Mouse (Mus musculus) frontal cortex, adult (tissue): ENCODE data around the gene Rims4.

Experiments
- ATAC-seq: cut with Nextera tagmentation; 2 replicates; pipeline ENCODE4 v1.9.2; 2017; ENCODE audit warnings: mild to moderate bottlenecking, moderate library complexity, mixed read lengths; ENCODE audit not compliant: low TSS enrichment

The Rims4 gene

DNA sequence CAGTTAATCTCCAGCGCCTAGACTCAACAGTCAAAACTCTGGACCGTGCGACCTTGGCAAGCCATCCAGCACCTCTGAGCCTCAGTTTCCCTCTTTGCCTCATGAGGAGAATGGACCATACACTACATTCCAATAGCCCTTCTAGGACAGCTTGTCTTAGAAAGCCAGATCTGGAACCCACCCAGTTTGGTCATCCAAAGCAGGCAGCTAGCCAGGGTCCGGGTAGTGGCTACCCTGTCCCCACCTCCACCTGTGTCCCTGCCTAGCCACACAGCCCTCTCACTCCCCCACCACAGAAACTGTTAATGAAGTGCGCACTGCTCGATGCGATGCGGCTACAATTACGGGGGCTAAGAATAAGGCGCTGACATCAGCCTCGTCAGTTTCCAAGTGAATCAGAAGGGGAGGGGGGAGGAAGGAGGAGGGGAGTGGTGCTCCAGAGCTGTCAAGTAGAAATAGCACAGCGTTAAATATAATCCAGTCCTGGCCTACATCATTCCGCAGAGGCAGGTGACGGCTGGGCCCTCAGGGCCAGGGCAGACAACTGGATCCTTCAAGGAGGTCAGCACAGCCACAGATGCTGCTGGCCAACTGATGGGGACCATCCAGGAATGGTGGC lies 6.5 kb downstream of the Rims4 start:
- peak; percentile 32 for ATAC-seq

DNA sequence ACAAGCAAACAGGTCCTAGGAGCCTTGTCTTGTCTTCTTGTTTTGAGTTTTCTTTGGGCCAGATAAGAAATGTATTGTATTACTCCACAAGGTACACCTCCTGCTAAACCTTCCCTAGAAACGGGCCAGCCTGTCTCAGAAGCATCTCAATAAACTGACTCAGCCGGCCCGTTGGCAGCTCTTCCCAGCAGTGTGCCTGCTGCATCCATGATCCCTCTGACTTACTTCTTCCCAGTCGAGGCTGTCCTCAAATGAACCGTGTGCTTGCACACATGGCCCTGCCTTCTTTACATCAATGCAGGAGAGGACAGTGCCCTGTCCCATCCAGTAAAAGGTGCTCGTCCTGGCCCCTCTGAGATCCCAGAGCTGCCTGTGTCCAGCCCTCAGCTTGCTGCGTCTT lies 8.9 kb downstream of the Rims4 start:
- ATAC-seq = no peak

DNA sequence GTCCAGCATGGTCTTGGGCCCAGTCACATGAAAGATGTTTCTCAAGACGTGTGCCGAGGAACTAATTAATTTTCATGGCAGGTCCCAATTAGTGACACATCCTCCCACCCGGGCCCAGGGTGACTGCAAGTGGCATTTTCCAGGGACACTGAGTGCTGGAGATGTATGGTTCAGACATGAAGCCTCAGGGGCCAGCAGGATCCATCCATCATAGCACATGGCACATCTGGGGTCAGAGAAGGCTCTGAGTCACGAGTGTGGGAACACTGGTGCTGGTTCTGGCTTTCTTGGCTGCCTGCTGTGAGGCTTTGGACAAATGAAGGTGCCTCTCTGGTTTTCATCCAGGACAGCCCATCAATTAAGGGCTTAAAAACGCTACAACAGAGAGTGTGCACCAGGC lies 11.4 kb downstream of the Rims4 start:
- ATAC-seq = no peak

DNA sequence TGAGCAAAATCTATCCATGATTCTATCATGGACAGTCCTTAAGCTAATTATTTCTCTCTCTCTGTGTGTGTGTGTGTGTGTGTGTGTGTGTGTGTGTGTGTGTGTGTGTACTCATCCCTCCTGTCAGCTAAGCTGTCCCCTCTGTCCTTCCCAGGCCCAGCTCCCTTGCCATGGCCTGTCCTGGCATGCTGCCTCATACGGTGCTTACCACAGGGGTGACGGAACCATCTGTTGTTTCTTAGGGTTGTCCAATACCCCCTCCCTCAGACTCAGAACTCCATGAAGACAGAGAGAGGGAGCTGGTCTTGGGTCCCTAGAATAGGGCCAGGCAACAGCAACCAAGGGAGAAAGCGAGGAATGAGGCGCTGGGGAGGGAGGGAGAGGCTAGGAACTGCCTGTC lies 14.2 kb downstream of the Rims4 start:
- ATAC-seq = no peak

DNA sequence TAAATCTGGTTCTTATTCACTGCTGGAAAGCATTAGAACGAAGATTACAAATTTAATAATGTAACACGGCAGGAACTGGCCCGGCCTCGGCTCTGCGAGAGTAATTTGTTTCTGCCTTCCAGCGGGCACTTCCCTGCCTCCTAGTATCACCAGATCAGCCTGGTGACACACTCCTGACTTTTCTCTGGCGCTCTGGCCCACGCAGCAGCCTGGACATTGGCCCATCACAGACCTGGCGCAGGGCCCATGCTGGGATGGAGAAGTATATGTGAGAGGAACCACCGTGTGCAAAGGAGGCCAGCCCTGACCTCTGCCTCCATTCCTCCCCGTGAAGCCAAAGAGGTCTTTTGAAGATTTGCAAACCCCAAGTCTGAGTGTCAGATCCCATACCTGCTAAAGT lies 15.0 kb downstream of the Rims4 start:
- no peak for ATAC-seq

DNA sequence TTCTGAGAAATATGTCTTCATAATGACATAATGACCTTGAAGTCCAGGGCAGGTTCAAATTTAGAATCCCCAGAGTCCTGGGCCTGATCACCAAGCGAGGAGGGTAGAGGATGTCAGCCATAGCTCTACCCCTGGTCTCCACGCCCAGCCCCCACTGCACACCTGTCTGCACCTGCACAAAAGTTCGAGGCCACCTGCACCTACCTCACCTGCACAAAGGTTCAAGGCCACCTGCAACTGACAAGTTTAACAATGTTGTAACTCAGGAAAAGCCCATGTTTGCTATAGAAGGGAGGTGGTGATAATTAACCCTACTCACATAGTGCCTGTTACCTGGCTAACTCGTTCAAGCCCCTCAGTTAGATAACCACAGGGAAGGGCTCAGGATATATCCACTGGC lies 16.0 kb downstream of the Rims4 start:
- no peak for ATAC-seq

DNA sequence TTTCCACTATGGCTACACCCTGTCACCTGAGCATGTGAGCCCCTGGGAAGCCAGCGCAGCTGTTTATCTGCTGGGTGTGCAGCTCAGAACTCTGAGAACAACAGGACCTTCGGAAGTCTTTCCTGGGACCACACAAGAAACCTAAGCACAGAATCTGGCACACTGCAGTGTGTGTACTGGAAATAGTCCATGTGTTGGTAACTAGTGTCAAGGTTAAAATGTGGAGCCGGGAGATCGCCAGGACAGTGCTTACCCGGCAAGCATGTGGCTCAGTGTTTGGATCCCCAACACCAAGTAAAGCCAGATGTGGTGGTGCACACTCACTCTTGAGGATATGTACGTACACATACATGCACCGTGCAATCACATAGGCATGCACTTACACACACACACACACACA lies 17.4 kb downstream of the Rims4 start:
- no peak for ATAC-seq

DNA sequence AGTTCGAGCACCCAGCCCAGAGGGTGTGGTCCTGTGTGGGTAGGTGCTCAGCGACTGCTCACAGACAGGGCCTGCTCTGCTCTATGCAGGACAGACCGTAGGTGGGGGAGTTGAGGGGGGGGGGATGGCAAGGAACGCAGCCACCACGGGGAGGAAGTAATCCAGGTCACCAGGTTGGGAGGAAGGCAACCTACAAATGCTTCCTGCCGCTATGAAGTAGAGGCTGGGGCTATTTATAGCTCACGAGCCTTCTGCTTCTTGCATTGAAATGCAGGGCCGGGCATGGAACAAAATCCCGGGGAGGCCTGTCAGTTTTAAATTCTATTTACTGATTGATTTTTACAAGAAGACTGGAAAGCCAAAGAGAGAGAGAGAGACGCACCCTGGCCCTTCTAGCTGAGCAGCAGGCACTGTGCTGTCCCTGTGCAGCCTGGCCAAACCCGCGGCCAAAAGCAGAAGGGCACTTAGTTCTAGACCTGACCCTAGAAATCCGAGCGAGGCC lies 18.5 kb downstream of the Rims4 start:
- peak; percentile 47; the same call in 1 of the 2 replicates for ATAC-seq

DNA sequence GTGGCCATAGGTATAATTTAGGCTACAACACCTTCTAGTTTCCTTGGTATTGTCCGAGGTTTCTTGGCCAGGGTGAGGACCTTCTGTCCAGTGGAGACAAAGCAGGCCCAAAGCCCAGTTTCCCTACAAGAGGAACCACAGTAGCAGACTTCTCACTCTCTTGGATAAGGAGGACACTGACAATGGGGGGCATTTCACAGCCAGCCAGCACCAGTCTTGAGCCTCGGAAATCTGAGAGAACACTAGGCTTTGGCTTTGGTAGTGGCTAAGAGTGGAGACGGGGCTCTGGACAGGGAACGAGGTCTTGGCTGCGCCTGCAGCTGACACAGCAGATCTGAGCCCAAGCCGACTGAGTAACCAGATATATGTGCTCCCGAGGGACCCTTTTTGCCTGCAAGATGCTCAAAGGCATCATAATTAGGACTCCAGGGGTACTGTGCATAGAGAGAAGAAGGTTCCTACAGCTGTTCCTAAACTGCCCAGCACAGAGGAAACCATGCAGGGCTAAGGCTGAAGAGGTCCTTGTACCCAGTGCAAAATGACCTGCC lies 20.4 kb downstream of the Rims4 start:
- ATAC-seq = no peak

DNA sequence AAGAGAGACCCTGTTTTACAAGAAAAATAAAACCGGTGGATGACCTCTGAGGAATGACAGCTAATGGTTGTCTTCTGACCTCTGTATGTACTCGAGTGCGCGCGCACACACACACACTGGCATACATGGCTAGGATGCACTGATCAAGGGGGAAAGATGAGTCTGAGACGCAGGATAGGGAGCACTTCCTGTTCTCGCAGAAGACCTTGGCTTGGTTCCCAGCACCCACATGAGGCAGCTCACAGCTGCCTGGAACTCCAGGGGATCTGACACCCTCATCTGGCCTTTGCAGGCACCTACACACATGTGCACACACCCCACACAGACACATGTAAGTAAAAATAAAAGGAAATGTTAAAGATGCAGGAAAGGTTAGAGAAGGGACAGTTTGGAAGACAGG lies 21.5 kb downstream of the Rims4 start:
- no peak for ATAC-seq

DNA sequence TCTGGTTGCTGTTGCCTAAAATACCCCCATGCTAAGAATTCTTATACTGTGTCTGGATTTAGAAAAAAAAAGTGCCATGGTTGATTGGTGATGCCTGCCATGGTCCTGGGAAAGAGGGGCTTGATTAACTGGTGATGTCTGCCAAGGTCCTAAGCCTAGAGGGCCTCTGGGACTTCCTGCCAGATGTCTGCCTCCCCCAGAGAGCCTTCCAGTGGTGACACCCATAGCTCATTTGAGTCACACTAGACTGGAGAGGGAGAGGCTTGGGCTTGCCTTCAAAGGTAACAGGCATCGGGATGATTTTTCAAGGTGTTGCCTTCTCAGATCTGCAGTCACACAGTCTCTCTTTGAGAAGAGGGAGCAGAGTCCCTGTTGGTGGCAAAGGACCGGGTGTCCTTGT lies 23.3 kb downstream of the Rims4 start:
- ATAC-seq = no peak

DNA sequence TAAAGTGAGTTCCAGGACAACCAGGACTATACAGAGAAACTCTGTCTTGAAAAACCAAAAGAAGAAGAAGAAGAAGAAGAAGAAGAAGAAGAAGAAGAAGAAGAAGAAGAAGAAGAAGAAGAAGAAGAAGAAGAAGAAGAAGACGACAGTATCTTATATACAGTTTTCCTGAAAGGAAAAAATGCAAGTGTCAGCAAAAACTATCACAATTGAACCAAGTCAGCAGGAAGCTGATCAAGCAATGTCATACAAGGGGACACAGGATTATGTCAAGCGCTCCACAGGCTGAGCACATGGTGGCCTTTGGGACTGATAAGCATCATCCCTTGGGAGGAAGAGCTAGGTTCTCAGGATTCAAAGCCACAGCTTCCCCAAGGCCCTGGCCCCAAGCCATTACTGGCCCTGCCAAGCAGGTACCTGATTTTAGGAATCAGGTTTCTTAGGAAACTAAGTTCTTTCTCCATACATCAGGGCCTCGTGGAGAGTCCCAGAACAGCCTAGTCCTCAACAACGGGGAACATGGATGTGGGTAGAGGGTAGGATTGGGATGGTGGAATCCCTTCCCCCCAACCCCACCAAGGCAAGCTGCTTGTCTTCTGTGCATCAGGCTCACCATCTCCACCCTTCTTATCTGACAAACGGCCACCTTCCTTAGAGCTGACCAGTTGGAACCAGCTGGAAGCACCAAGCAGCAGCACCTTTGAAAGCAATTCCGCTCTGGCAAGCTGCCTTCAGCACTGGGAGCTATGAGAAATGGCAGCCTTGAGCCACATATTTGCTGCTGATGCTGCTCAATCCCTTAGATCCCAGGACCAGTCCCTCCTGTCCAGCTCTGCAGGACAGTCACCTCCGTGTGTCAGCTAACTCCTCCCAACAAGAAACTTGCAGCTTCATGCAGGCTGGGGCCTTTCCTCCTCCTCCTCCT lies 24.8 kb downstream of the Rims4 start:
- no peak for ATAC-seq

DNA sequence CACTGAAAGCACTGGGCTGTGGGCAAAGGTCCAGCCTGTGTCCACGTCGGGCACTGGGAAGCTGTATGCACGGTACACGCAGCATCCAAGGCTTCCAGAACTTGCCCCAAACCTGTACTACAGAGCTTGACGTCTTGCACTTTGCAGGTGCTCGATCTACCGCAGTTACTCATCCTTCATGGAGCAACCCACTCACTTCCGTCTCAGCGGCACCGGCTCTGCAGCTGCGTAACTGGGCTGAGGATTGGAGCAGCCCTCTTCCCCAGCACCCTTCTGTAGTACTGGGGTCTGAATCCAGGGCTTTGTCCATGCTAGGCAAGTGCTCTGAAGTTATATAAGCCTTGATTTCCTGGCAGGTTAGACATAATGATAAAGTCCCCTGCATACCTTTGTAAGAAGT lies 27.2 kb downstream of the Rims4 start:
- ATAC-seq = peak; percentile 48

DNA sequence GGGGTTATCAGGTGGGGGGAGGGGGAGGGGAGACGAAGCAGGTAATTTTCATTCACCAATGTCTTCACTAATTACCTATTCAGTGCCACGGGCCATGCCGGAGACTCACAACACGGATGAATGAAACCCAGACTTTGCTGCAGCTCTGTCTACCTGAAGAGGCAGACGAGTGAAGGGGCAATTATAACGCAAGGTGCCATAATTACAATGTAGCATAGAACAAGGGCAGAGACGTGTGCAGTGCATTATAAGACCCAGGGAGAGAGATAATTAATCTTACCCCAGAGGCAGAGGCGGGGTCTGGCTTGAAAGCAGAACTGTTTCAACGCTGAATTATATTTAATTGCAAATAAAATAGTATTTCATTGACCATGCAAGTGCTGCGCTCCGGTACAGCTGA lies 27.9 kb downstream of the Rims4 start:
- no peak for ATAC-seq

DNA sequence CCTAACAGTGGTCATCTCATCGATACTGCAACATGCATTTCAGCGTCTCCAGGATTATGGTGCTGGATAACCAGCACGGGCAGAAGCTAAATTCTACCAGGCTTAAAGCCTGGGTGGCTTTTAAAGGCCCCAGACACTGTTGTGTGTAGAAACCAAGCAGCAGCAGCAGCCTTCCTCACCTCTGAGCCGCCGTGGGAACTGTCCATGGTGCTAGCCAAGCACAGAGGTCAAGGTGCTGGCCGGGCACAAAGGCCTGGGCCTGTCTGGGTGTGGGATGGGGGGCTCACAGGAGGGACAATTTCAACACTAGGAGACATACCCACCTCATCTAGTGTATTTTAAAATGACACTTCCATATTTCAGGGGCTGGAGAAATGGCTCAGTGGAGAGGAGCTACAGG lies 29.1 kb downstream of the Rims4 start:
- ATAC-seq = no peak

DNA sequence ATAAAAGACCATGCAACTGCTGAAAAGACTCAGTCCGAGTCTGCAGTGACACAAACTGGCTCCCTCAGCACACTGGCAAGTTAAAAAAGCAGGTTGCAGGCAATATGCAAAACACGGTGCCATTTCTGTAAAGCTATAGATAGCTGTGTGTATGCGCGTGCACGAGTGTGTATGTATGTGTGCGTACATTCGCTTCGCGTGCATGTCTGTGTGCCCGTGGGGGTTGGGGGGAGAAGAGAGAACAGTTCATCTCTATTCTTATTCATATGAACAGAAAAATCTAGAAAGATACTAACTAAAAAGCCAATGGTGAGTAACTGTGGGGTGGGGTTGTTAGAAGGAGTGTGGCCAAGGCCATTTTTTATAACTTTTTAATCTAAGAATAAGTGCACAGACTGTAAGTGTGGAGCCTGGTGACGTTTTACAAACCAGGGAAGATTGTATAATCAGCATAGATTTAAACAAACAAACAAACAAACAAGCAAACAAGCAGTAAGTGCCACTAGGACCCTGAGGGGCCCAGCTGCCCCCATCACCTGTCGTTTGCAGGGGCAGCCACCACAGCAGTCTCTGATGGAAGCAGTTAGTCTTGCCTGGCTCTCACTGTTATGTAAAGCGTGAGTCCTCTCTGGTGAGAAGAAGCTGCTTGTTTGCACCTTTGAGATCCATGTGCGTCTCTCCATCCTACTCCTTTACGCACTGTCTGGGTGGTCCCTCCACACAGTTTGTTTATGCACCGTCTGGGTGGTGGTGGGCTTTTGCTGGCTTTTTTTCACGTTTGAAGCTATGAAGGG lies 35.4 kb downstream of the Rims4 start:
- peak; percentile 68 for ATAC-seq

DNA sequence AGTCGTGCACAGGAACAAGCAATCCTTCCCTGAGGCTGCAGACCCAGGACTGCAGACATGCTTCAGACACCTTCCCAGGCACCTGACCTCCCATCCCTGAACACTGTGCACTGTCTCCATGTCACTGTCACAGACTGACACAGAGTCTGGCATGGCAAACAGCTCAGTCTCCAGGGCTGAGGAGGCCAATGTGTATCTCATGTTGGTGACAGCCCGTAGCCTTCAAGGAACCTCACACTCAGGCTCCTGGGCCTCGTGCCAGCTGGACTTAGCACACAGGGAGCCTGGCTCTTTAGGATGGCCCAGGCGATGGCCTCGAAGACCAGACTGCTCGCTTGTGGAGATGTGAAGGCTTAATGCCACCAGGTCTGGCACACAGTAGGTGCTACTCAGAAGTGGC lies 37.6 kb downstream of the Rims4 start:
- ATAC-seq = no peak

DNA sequence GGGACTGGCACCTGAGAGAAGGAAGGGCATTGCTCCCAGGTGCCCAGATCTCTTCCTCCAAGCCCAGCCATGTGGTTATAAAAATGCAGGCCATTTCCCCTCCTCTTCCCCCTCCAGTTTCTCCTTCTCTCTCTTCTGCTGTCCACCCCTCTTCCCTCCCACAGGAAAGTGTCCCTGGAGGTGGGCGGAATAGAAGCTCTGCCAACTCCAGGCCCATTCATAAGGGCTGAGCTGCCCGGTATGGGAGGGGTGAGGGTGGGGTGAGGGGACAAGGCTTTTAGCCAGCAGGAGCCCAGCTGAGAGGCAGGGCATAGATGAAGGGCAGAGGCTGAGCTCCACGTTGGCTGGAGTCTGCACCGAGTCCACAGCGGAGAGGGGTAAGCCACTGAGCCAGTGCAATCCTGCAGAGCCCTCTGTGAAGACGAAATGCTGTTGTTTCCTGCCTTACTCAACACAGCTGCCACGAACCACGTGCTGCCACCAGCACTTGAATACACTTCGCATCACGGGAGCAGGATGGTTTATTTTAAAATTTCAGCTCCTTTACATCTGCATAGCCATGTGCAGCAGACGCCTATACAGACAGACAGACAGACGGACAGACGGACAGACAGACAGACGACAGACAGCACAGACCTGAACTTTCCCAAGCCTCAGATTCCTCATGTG lies 41.5 kb downstream of the Rims4 start:
- ATAC-seq = peak; percentile 75

DNA sequence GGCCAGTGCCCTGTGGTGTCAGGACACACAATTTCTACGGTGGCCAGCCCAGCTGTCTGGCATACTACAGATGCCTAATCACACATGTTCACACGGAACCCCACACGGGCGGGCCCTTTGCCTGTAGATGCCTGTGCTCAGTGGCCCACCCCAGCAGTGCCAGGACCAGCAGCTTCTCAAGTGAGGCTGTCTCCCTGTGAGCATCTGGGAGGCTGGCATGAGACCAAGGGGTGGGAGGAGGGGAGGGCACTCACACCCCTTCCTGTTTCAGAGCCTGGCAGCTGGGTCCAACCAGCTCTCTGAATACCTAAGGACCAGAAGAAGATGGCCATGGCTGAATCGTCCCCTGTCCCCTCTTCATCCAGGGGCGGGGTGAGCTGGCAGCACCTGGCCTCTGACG lies 43.0 kb downstream of the Rims4 start:
- ATAC-seq = peak; percentile 9; the same call in 1 of the 2 replicates

DNA sequence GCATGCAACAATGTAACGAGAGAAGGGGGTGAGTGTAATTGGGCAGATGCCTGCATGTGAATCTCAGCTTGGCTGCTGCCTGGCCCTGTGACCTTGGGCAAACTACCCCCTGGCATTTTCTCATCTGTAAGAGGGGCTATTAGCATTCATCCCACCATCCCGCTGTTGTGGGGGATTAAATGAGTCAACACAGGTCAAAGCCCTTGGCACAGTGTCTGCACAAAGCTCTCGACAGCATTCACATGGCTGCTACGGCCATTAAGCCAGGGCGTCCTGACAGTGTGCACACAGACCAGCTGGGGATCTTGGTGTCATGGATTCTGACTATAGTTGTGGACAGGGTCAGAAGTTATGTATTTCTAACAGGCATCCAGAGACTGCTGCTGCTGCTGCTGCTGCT lies 43.6 kb downstream of the Rims4 start:
- no peak for ATAC-seq

DNA sequence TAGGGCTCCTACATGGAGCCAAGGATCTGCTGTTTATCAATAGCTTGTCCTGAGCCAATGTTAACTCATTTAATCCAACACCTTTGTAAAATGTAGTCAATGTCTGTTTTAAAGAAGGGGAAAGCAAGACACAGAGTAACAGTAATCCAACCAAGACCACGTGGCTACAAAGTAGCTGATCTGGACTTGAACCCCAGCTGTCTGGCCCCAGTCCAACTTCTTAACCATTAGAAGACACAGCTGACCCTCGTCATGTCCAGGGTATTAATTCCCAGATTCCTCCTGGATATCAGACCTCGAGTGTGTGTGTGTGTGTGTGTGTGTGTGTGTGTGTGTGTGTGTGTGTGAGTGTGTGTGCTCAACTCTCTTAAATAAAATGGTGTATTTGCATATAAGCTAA lies 46.6 kb downstream of the Rims4 start:
- no peak for ATAC-seq

DNA sequence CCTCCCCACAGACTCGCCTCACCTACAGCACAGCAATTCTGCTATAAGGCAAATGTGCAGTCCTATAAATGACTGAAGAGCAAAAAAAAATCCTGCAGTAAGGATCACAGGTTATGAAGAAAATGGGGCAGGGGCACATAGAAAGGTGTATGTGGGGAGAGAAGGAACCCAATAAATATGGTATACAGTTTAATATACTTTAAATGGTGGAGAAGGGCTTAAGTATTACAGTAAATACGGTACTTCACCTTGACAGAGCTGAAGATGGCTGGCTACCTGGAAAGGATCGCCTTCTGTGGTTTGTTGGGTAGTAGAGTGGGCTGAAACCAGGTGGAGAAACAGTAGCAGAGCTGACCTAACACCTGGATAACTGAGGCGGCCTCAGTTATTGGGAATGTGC lies 47.2 kb downstream of the Rims4 start:
- no peak for ATAC-seq
